Mouse (Mus musculus) liver, embryonic 14.5 days (tissue): Measurements from ENCODE around the gene Exo5. TPM values are rescaled to one million over a fixed set of nuclear protein-coding genes. Genes with fewer than 3 reads are reported as not detected.

ENCODE experiments used
- ATAC-seq: fragments of 200-750 bp; cut with Nextera tagmentation; 2 replicates; pipeline ENCODE4 v1.8.0; 2017; ENCODE audit warnings: moderate number of reproducible peaks, mild to moderate bottlenecking, moderate library complexity; ENCODE audit not compliant: insufficient read depth
- DNase-seq, 3 experiments: peaks; one replicate each; pipeline ENCODE4 v3.0.0-alpha.2; 2012 to 2013; ENCODE audit warnings: low read depth in 3 of 3, low spot score in 3 of 3
- H3K27ac ChIP-seq: fragments of 300-500 bp; sonication (generic); 2 replicates; pipeline ENCODE4 v1.5.1; 2014; ENCODE audit warnings: moderate library complexity, mild to moderate bottlenecking, control low read depth, inconsistent platforms
- H3K27me3 ChIP-seq: fragments of 300-500 bp; sonication (generic); 2 replicates; pipeline ENCODE4 v1.6.1; 2014; ENCODE audit warnings: mild to moderate bottlenecking, low read length, moderate library complexity; ENCODE audit not compliant: control insufficient read depth, insufficient read depth
- H3K36me3 ChIP-seq: fragments of 300-500 bp; sonication (generic); replicated peaks from 2 replicates; pipeline ENCODE4 v1.6.1; 2014; ENCODE audit warnings: low read depth; ENCODE audit not compliant: control insufficient read depth, insufficient read depth
- H3K4me1 ChIP-seq, 2 experiments: fragments of 200-500 bp in 1 of 2; fragments of 300-500 bp in 1 of 2; sonication (generic) in 1 of 2; replicated peaks; 2 replicates each; pipeline ENCODE4 v1.6.1; 2012 to 2014; ENCODE audit warnings: antibody characterized with exemption in 1 of 2, inconsistent platforms in 1 of 2, low read length in 1 of 2; ENCODE audit not compliant: control insufficient read depth in 2 of 2, insufficient read depth in 2 of 2
- H3K4me2 ChIP-seq: fragments of 300-500 bp; sonication (generic); 2 replicates; pipeline ENCODE4 v1.6.1; 2014; ENCODE audit warnings: low read depth, mild to moderate bottlenecking, control low read depth, moderate library complexity
- H3K4me3 ChIP-seq, 2 experiments: fragments of 200-500 bp in 1 of 2; fragments of 300-500 bp in 1 of 2; sonication (generic) in 1 of 2; 2 replicates each; pipeline ENCODE4 v1.5.1; 2012 to 2014; ENCODE audit warnings: low read depth in 2 of 2, low read length in 2 of 2, mild to moderate bottlenecking in 2 of 2, control low read depth in 1 of 2, inconsistent platforms in 1 of 2, moderate library complexity in 1 of 2; ENCODE audit not compliant: insufficient read depth in 1 of 2
- H3K9ac ChIP-seq: fragments of 300-500 bp; sonication (generic); replicated peaks from 2 replicates; pipeline ENCODE4 v1.6.1; 2014; ENCODE audit warnings: mild to moderate bottlenecking, control low read depth, moderate library complexity
- H3K9me3 ChIP-seq: fragments of 300-500 bp; sonication (generic); 2 replicates; pipeline ENCODE4 v1.6.1; 2016; ENCODE audit warnings: low read length, mixed read lengths; ENCODE audit not compliant: control insufficient read depth
- CTCF ChIP-seq: IDR thresholded peaks from 2 replicates; pipeline ENCODE4 v1.5.1; 2016; ENCODE audit warnings: antibody characterized with exemption, low read depth, control low read depth
- EP300 ChIP-seq: IDR thresholded peaks from 2 replicates; pipeline ENCODE4 v1.6.1; 2016; ENCODE audit warnings: antibody characterized with exemption, low read depth
- WGBS: fragments of 180-500 bp; shearing (Covaris S2); extraction: QIAGEN DNeasy Blood & Tissue Kit; methylation state at CpG from one replicate; pipeline ENCODE4 v1.1.7; 2014; ENCODE audit not compliant: insufficient replicate concordance; 5-methylcytosine and 5-hydroxymethylcytosine counted together
- polyA plus RNA-seq, 2 experiments: library from polyadenylated mRNA; depleted of rRNA in 1 of 2; stranded (reverse) in 1 of 2; unstranded in 1 of 2; fragments of >200 nt; fragmentation: Nextera tagmentation in 1 of 2; extraction: Ambion mirVana in 1 of 2; gene quantifications; 2 replicates each; pipeline versions ENCODE4 v1.2.1 to v1.2.3; 2012 to 2014

The Exo5 gene
- polyA plus RNA-seq, 2 experiments = 5.8 to 7.2 TPM

DNA sequence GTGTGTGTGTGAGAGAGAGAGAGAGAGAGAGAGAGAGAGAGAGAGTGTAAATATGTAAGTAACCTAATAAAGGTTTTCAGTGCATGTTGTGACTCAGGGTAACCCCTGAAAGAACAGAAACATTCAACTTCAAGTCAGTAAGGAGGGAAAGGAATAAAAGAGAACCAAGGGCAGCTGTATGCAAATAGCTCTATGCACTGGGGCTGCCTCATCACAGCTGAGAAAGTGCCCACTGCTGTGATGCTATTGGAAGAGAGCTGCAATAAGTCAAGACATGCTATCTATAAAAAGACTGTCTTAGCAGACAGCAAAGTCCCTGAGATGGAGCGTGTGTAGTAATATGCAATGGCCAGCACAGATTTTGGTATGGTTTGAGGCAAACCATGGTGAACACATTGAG lies 28.9 kb upstream of the Exo5 start:
- Histone ChIP-seq H3K27me3 (no peaks in the 10 kb centered on the region), H3K36me3 (no peaks in the 10 kb centered on the region), H3K4me2 (no peak overlapping the region), H3K4me1 (peaks cover 10 to 23% of the 10 kb centered on the region in 2 experiments), H3K9me3 (no peaks in the 10 kb centered on the region), H3K9ac (no peak overlapping the region), H3K4me3 (no peak overlapping the region), H3K27ac (no peak overlapping the region; the same call in 1 of the 2 replicates)
- DNase-seq (no peak), ATAC-seq (no peak)
- 40% methylated on average over 1 of the region's 1 CpGs for WGBS
- no peak for TF ChIP-seq CTCF
- no peak for TF ChIP-seq EP300

DNA sequence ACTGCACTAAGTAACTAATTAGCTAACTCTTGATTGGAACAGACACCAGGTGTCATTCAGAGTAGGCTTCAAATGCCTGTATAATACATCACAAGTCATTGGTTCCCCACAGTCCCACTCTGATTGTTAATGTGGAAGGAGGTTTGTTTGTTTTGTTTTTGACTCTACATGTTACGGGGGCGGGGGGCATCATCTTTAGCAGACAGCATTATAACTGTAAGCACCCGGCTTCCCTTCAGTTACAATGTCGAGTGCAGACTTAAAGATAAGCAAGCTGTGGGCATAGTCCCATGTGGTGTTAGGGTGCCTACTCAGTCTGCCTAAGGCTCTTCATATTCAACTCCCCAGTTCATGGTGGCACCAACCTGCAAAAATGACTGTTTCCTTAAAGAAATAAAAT lies 28.2 kb upstream of the Exo5 start:
- no peaks in the 10 kb centered on the region for H3K9me3 ChIP-seq
- no peak overlapping the region for H3K4me3 ChIP-seq
- H3K27me3 ChIP-seq = no peaks in the 10 kb centered on the region
- peak overlapping the region; percentile 72 for H3K27ac ChIP-seq
- H3K36me3 ChIP-seq = no peaks in the 10 kb centered on the region
- H3K4me1 ChIP-seq = peaks cover 10 to 23% of the 10 kb centered on the region in 2 experiments
- DNase-seq = peak in 1 of 3 experiments; percentile 40
- no peak for TF ChIP-seq CTCF
- TF ChIP-seq EP300 = peak; percentile 58
- peak overlapping the region; percentile 70 for H3K4me2 ChIP-seq
- WGBS = 17% methylated on average over 4 of the region's 4 CpGs
- peak overlapping the region; percentile 9; the same call in 1 of the 2 replicates for H3K9ac ChIP-seq
- ATAC-seq = peak; percentile 29; the same call in 1 of the 2 replicates

DNA sequence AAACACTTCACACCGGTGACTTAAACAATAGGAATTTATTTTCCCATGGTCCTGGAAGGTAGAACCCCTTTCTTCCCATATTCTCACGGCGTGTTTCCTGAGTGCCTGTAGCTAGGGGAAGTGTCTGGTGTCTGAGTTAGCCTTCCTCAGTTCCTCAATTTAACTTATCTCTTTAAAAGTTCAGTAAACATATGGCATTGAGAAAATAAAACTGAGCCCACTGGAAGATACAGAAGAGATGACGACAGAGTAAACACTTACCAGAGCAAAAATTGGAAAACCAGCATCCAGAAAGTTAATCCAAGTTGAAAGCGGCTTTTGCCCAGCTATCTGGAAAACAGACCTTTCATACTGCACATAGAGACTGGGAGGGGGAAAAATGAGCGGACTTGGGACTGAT lies 27.3 kb upstream of the Exo5 start:
- H3K4me2 ChIP-seq = peak overlapping the region; percentile 70
- no peaks in the 10 kb centered on the region for H3K27me3 ChIP-seq
- TF ChIP-seq CTCF (no peak), EP300 (no peak)
- peaks cover 10 to 23% of the 10 kb centered on the region in 2 experiments for H3K4me1 ChIP-seq
- peak overlapping the region; percentile 67 to 70 for H3K4me3 ChIP-seq
- DNase-seq (no peak), ATAC-seq (no peak)
- WGBS = 2% methylated on average over 6 of the region's 6 CpGs
- H3K9me3 ChIP-seq = no peaks in the 10 kb centered on the region
- peak overlapping the region; percentile 31 for H3K27ac ChIP-seq
- H3K36me3 ChIP-seq = no peaks in the 10 kb centered on the region
- H3K9ac ChIP-seq = peak overlapping the region; percentile 89

DNA sequence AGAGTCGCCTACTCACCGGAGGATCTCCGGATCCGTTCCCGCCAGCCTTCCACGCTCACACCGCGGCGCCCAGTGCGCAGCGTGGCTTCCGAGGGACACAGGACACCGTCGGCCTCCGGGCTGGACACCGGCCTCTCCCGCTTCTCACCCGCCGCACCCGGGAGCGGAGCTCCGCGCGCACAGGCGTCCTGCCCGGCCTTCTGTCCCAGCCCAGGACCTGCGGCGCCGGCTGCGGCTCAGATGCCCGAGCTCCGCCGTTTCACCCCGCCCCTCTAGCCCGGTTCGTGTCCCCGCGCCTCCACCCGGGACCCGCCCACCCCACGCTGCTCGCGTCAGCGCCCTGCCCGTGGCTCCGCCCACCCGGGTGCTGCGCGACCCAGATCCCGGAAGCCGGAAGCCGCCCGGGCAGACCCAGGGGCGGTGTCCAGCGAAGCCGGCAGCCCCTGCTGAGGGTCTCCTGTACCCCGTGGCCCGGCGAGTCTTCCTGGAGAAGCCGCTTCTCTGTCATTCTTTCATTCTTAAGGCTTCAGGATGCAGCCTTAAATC lies 26.7 kb upstream of the Exo5 start, which contains the start of gene Zfp69:
Gene Zfp69 (minus strand): TSS at position 272 of the 546 bp plus-strand sequence.
- H3K36me3 ChIP-seq = no peaks in the 10 kb centered on the region
- H3K27ac ChIP-seq = peak within 1 kb of the TSS; percentile 31
- ATAC-seq (peak; percentile 94), DNase-seq (peak; percentile 81 to 85 (median 82))
- no peak for TF ChIP-seq CTCF
- no peak for TF ChIP-seq EP300
- WGBS = under 1% methylated on average over 60 of the region's 60 CpGs
- peak within 1 kb of the TSS; percentile 70 for H3K4me2 ChIP-seq
- H3K27me3 ChIP-seq = no peaks in the 10 kb centered on the region
- H3K4me1 ChIP-seq = peaks cover 10 to 23% of the 10 kb centered on the region in 2 experiments
- H3K9me3 ChIP-seq = no peaks in the 10 kb centered on the region
- H3K4me3 ChIP-seq = peak within 1 kb of the TSS; percentile 67 to 70
- peak within 1 kb of the TSS; percentile 89 for H3K9ac ChIP-seq

DNA sequence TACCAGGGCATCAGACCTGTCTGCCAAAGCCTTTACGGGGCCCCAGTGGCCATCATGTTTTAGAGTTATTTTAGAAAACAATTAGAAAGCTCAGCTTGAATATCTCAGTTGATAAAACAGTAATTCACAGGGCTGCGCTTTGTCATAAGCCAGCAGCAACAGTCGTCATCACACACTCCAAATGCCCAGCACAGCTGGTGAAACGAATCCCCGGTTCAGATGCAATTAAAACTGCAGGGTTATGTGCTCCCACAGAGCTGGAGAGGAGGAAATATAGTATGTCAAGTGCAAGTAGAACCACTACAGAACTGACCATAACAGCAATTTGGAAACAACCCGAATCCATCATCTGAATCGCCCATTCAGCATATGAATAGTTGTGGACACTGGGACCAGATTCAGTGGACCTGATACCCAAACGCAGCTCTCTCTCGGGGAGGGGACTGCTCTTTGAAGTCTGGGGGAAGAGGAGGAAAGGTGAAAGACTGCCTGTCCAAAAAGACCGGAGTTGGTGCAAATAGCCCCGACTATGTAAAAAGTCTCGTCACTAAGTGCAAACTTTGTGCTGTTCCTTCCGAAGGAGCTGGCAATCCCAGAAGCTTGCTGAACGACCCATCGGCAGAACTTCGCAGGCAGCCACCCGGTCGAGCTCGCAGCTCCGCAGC lies 26.1 kb upstream of the Exo5 start:
- Histone ChIP-seq H3K4me3 (peak overlapping the region; percentile 67 to 70), H3K27ac (peak overlapping the region; percentile 10; the same call in 1 of the 2 replicates), H3K4me1 (peaks cover 10 to 23% of the 10 kb centered on the region in 2 experiments), H3K9me3 (no peaks in the 10 kb centered on the region), H3K4me2 (peak overlapping the region; percentile 70), H3K9ac (peak overlapping the region; percentile 89), H3K27me3 (no peaks in the 10 kb centered on the region), H3K36me3 (no peaks in the 10 kb centered on the region)
- peak; percentile 3; the same call in 1 of the 2 replicates for ATAC-seq
- TF ChIP-seq EP300 = no peak
- no peak for TF ChIP-seq CTCF
- DNase-seq = no peak
- WGBS = 4% methylated on average over 20 of the region's 20 CpGs
